Mouse (Mus musculus) stomach, embryonic 16.5 days (tissue): Measurements from ENCODE around the gene Plppr1. TPM values are rescaled to one million over a fixed set of nuclear protein-coding genes. Genes with fewer than 3 reads are reported as not detected.

Source experiments
- ATAC-seq: fragments of 200-750 bp; cut with Nextera tagmentation; 2 replicates; pipeline ENCODE4 v1.8.0; 2017; ENCODE audit warnings: moderate number of reproducible peaks, moderate TSS enrichment; ENCODE audit not compliant: insufficient read depth, low FRiP score
- H3K27ac ChIP-seq: fragments of 300-500 bp; sonication (generic); 2 replicates; pipeline ENCODE4 v1.5.1; 2014; ENCODE audit warnings: low read length
- H3K27me3 ChIP-seq: fragments of 300-500 bp; sonication (generic); 2 replicates; pipeline ENCODE4 v1.6.1; 2014; ENCODE audit warnings: low read length, control low read depth, mixed read lengths; ENCODE audit not compliant: control insufficient read depth, insufficient read depth
- H3K36me3 ChIP-seq: fragments of 300-500 bp; sonication (generic); 2 replicates; pipeline ENCODE4 v1.6.1; 2014; ENCODE audit warnings: low read length; ENCODE audit not compliant: control insufficient read depth, insufficient read depth
- H3K4me1 ChIP-seq: fragments of 300-500 bp; sonication (generic); 2 replicates; pipeline ENCODE4 v1.6.1; 2014; ENCODE audit warnings: low read length, control low read depth, mixed read lengths; ENCODE audit not compliant: control insufficient read depth, insufficient read depth
- H3K4me2 ChIP-seq: fragments of 300-500 bp; sonication (generic); 2 replicates; pipeline ENCODE4 v1.6.1; 2014; ENCODE audit warnings: low read depth, low read length, mixed read lengths
- H3K4me3 ChIP-seq: fragments of 300-500 bp; sonication (generic); replicated peaks from 2 replicates; pipeline ENCODE4 v1.5.1; 2014; ENCODE audit warnings: mild to moderate bottlenecking, low read length
- H3K9ac ChIP-seq: fragments of 300-500 bp; sonication (generic); 2 replicates; pipeline ENCODE4 v1.6.1; 2014; ENCODE audit warnings: low read length
- H3K9me3 ChIP-seq: fragments of 300-500 bp; sonication (generic); replicated peaks from 2 replicates; pipeline ENCODE4 v1.6.1; 2016; ENCODE audit warnings: low read length, control low read depth; ENCODE audit not compliant: control insufficient read depth
- WGBS: fragments of 180-500 bp; shearing (Covaris S2); extraction: QIAGEN DNeasy Blood & Tissue Kit; methylation state at CpG from one replicate; pipeline ENCODE4 v1.1.7; 2014; 5-methylcytosine and 5-hydroxymethylcytosine counted together
- polyA plus RNA-seq: library from polyadenylated mRNA; unstranded; fragments of >200 nt; fragmentation: Nextera tagmentation; extraction: Ambion mirVana; gene quantifications from 2 replicates; pipeline ENCODE4 v1.2.1, GENCODE M21; 2015

The Plppr1 gene
- polyA plus RNA-seq, result 1.7 and 1.9 TPM in 2 replicates

DNA sequence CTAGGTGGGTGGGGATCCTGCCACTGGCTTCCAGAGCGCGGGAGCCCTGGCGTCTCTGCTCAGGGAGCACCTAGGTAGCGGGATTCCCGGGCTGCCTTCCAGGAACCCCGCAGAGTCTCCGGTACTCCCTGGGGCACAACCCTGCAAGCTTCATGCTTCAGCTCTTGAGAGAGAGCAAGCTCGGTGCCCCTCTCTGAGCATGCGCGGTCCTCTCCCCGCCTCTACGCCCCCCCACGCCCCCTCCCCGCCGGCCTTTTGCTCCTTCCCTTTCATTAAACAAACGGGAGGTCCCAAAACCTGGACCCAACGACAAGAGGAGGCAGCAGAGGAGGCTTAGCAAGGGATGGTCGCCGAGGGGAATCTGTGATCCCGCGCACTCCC is at the start of gene Plppr1:
Gene Plppr1 (plus strand): TSS at position 253 of the 381 bp plus-strand sequence.
- ATAC-seq, result peak; percentile 85
- no peaks in the 10 kb centered on the region for H3K9me3 ChIP-seq
- H3K4me2 ChIP-seq, result peak within 1 kb of the TSS; percentile 98
- H3K27ac ChIP-seq, result no peak within 1 kb of the TSS
- H3K4me3 ChIP-seq, result peak within 1 kb of the TSS; percentile 55
- WGBS, result under 1% methylated on average over 20 of the region's 21 CpGs
- H3K9ac ChIP-seq, result peak within 1 kb of the TSS; percentile 72
- no peaks in the 10 kb centered on the region for H3K36me3 ChIP-seq
- H3K27me3 ChIP-seq, result peaks cover 9% of the 10 kb centered on the region; the same call in 1 of the 2 replicates
- H3K4me1 ChIP-seq, result peaks cover 9% of the 10 kb centered on the region; the same call in 1 of the 2 replicates

- no peak overlapping the region for H3K4me3 ChIP-seq
- H3K27me3 ChIP-seq, result no peaks in the 10 kb centered on the region
- no peaks in the 10 kb centered on the region for H3K4me1 ChIP-seq
- no peaks in the 10 kb centered on the region for H3K9me3 ChIP-seq
- no peak overlapping the region for H3K9ac ChIP-seq
- ATAC-seq, result no peak
- H3K4me2 ChIP-seq, result no peak overlapping the region
- H3K36me3 ChIP-seq, result no peaks in the 10 kb centered on the region
- H3K27ac ChIP-seq, result no peak overlapping the region
Measured at GRCm38 (mm10) chr4:49016701-49017100, 42.4 kb upstream of the Plppr1 start.

GRCm38 (mm10) chr4:49023221-49023620 is 35.9 kb upstream of the Plppr1 start:
- Histone ChIP-seq H3K4me1 (no peaks in the 10 kb centered on the region), H3K4me2 (no peak overlapping the region), H3K9me3 (no peaks in the 10 kb centered on the region), H3K36me3 (no peaks in the 10 kb centered on the region), H3K9ac (no peak overlapping the region), H3K27ac (no peak overlapping the region), H3K4me3 (no peak overlapping the region), H3K27me3 (no peaks in the 10 kb centered on the region)
- no peak for ATAC-seq
- 80% methylated on average over 1 of the region's 1 CpGs for WGBS

GRCm38 (mm10) chr4:49038311-49038710 is 20.8 kb upstream of the Plppr1 start:
- no peak for ATAC-seq
- H3K4me3 ChIP-seq, result no peak overlapping the region
- 49% methylated on average over 4 of the region's 4 CpGs for WGBS
- H3K27ac ChIP-seq, result no peak overlapping the region
- H3K4me2 ChIP-seq, result no peak overlapping the region
- H3K4me1 ChIP-seq, result no peaks in the 10 kb centered on the region
- no peak overlapping the region for H3K9ac ChIP-seq
- no peaks in the 10 kb centered on the region for H3K36me3 ChIP-seq
- no peaks in the 10 kb centered on the region for H3K27me3 ChIP-seq
- H3K9me3 ChIP-seq, result no peaks in the 10 kb centered on the region

- Histone ChIP-seq H3K4me3 (no peak overlapping the region), H3K4me1 (no peaks in the 10 kb centered on the region), H3K9me3 (no peaks in the 10 kb centered on the region), H3K27me3 (no peaks in the 10 kb centered on the region), H3K27ac (no peak overlapping the region), H3K36me3 (no peaks in the 10 kb centered on the region), H3K4me2 (no peak overlapping the region), H3K9ac (no peak overlapping the region)
- ATAC-seq, result no peak
- 71% methylated on average over 3 of the region's 3 CpGs for WGBS
Measured at GRCm38 (mm10) chr4:49039854-49040253, 19.2 kb upstream of the Plppr1 start.

DNA sequence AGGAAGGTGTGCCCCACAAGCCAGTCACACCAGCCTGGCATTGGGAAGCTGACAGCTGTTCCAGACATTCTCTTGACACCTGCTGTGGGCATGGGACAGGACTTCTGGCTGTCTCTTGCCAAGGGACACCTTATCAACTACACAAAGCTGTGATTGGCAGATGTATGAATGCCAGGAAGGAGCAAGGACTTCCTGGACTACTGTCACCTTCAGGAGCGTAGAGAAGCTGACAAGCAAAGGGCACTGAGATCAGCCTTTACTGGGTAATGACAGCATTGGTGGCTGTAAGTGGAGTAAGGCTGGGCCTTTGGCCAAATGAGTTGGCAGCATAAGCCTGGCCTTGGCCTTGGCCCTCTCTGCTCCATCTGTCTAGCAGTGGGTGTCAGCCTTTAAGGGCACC is 17.4 kb upstream of the Plppr1 start:
- Histone ChIP-seq H3K27me3 (no peaks in the 10 kb centered on the region), H3K36me3 (no peaks in the 10 kb centered on the region), H3K9me3 (no peaks in the 10 kb centered on the region), H3K4me1 (no peaks in the 10 kb centered on the region), H3K27ac (no peak overlapping the region), H3K9ac (no peak overlapping the region), H3K4me3 (no peak overlapping the region), H3K4me2 (no peak overlapping the region)
- ATAC-seq, result peak; percentile 53; the same call in 1 of the 2 replicates
- WGBS, result 66% methylated on average over 1 of the region's 1 CpGs

GRCm38 (mm10) chr4:49050628-49051027 is 8.4 kb upstream of the Plppr1 start:
- no peak overlapping the region for H3K27ac ChIP-seq

DNA sequence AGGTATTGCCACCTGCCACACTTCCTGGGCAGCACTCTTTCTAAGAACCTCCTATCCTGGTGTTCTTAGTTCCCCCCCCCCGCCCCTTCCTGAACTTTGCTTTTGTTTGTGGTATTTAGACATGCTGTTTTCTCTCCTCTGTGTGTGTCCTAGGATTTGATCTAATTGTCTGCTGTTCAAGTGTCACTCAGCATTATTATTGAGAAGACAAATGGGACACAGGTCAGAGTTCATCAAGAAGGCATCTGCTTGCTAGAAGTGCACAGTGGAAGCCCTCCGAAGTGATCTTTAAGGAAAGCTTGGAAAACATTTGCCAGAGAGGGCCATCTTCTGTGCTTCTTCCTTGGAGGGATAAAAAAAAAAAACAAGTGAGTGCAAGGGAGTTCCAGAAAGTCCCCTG is 1.2 kb upstream of the Plppr1 start:
- Histone ChIP-seq H3K9ac (no peak overlapping the region), H3K27ac (no peak overlapping the region), H3K27me3 (peaks cover 9% of the 10 kb centered on the region; the same call in 1 of the 2 replicates), H3K36me3 (no peaks in the 10 kb centered on the region), H3K4me2 (no peak overlapping the region), H3K4me3 (no peak overlapping the region), H3K9me3 (no peaks in the 10 kb centered on the region), H3K4me1 (peaks cover 9% of the 10 kb centered on the region; the same call in 1 of the 2 replicates)
- WGBS, result 43% methylated on average over 2 of the region's 2 CpGs
- no peak for ATAC-seq

More at GRCm38 (mm10) chr4:49050628-49051027, 8.4 kb upstream of the Plppr1 start:
- Histone ChIP-seq H3K4me2 (no peak overlapping the region), H3K4me3 (no peak overlapping the region), H3K27me3 (no peaks in the 10 kb centered on the region), H3K9me3 (no peaks in the 10 kb centered on the region), H3K9ac (no peak overlapping the region), H3K4me1 (no peaks in the 10 kb centered on the region), H3K36me3 (no peaks in the 10 kb centered on the region)
- ATAC-seq, result no peak
- 88% methylated on average over 1 of the region's 1 CpGs for WGBS

GRCm38 (mm10) chr4:49058557-49058956 is 516 bp upstream of the Plppr1 start:
- whole genome bisulfite sequencing, result 10% methylated on average over 7 of the region's 7 CpGs
- no peak overlapping the region for H3K27ac ChIP-seq
- peak overlapping the region; percentile 98 for H3K4me2 ChIP-seq
- H3K4me3 ChIP-seq, result peak overlapping the region; percentile 55
- H3K36me3 ChIP-seq, result no peaks in the 10 kb centered on the region
- H3K9ac ChIP-seq, result peak overlapping the region; percentile 72
- peaks cover 9% of the 10 kb centered on the region; the same call in 1 of the 2 replicates for H3K27me3 ChIP-seq
- no peak for ATAC-seq
- H3K9me3 ChIP-seq, result no peaks in the 10 kb centered on the region
- H3K4me1 ChIP-seq, result peaks cover 9% of the 10 kb centered on the region; the same call in 1 of the 2 replicates
